Mouse (Mus musculus) neutrophil, adult 5-6 weeks (primary cell): ENCODE measurements around the gene Zfp317. TPM values are rescaled to one million over a fixed set of nuclear protein-coding genes. Genes with fewer than 3 reads are reported as not detected.
"Not testable (repeated sequence)": the region's sequence is repeated elsewhere in the genome, so short reads cannot be mapped to it uniquely, and the experiment has no call there.

Experiments used
- ATAC-seq: fragments of 151-379, 151-347 bp; 2 replicates; pipeline ENCODE4 v1.8.0; 2017; ENCODE audit warnings: mild to moderate bottlenecking, moderate TSS enrichment; ENCODE audit not compliant: insufficient number of reproducible peaks, poor library complexity, low FRiP score, severe bottlenecking; ENCODE audit errors: extremely low read depth
- total RNA-seq: library from RNA; stranded (forward); fragments of 200-1000 nt; gene quantifications from 2 replicates; pipeline ENCODE4 v1.2.3, GENCODE M21; 2017

Gene Zfp317
- 47.8 and 48.3 TPM in 2 replicates for total RNA-seq

GRCm38 (mm10) chr9:19621843-19622822 is at the start of gene Zfp317:
Zfp317 (plus strand) TSS chr9:19622102.
- peak; percentile 91 for ATAC-seq

- no peak for ATAC-seq
These were observed 39.6 kb upstream of the Zfp317 start, which contains the start of gene Olfr855 for GRCm38 (mm10) chr9:19582317-19582716. Olfr855 (plus strand) TSS chr9:19582617.

- ATAC-seq = no peak
These were observed 605 bp upstream of the Zfp317 start for GRCm38 (mm10) chr9:19621297-19621696.

DNA sequence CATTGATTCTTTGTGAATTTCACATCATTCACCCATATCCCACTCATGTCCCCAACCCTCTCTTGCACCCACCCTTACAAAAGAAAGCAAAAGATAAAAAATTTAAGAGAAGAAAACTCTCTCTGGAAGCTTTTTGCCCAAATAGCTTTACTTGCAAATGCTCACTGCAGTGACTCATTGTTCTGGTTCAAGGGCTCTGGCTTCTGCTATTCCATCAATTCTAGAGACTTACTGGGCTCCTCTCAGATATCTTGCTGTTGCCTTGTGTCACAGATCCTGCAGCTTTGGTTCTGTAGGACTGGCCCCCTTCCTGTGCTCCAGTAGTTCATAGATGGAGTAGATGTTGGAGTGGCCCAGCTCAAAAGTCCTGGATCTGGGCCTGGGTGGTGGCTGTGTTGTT is 7.7 kb downstream of the Zfp317 start:
- no peak for ATAC-seq

DNA sequence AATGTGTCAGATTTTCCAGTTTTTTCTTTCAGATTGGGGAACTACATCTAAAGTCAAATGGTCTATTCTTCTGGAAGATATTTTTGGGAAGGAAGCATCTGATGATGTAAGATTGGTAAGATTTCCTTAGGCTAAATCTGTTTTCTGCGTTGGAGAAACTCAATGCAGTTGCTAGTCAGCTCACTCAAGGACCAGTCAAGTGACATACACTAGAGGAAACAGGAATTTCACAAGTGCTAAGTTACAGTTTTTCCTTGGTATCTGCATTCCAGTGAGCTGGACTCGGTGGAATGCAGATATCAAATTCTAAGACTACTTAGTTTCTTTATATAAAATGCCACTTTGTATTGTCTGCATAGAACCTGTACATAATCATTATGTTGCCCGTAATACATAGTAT is 23.3 kb downstream of the Zfp317 start:
- no peak for ATAC-seq

- ATAC-seq = no peak
These were observed 68.4 kb downstream of the Zfp317 start for GRCm38 (mm10) chr9:19690281-19690680.

GRCm38 (mm10) chr9:19691426-19691825 is 69.5 kb downstream of the Zfp317 start:
- ATAC-seq = no peak

GRCm38 (mm10) chr9:19692430-19692829 is 70.5 kb downstream of the Zfp317 start:
- ATAC-seq = no peak

DNA sequence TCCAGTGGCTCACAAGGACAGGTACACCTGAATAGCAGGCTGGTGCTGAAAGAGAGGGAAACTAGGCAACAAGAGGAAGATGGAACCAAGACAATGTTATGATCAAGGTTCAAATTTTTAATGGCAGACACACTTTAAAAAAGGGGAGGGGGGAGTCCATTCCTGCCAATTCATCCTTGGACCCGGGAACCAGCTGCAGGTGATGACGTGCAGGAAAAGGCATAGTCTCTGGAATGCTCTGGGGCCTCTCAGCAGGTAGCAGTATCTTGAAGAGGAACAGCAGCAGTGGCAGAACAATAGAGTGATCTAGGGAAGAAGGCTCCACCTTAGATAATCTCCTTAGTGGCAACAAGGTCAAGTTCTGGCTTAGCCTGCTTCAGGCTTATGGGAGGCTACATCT is 72.4 kb downstream of the Zfp317 start:
- ATAC-seq = not testable (repeated sequence)

GRCm38 (mm10) chr9:19694898-19695379 is 73.0 kb downstream of the Zfp317 start:
- not testable (repeated sequence) for ATAC-seq

Other genes starting within 250 kb of the Zfp317 start
- gene Olfr847, start 243.4 kb upstream of the Zfp317 start, total RNA-seq = 1.9 TPM in 1 of 2 replicates, not detected in the other
- gene Olfr849, start 181.8 kb upstream of the Zfp317 start, total RNA-seq = 0.49 TPM in 1 of 2 replicates, not detected in the other
- not detected in 2 replicates for gene Olfr850, start 143.9 kb upstream of the Zfp317 start, total RNA-seq
- gene Olfr851, start 128.8 kb upstream of the Zfp317 start, total RNA-seq = not detected in 2 replicates
- gene Olfr853, start 81.0 kb upstream of the Zfp317 start, total RNA-seq = not detected in 2 replicates
- not detected in 2 replicates for gene Olfr854, start 54.7 kb upstream of the Zfp317 start, total RNA-seq
- not detected in 2 replicates for gene Olfr855, start 39.5 kb upstream of the Zfp317 start, total RNA-seq
- gene Olfr857, start 87.3 kb downstream of the Zfp317 start, total RNA-seq = not detected in 2 replicates
- not detected in 2 replicates for gene Olfr58, start 158.2 kb downstream of the Zfp317 start, total RNA-seq
- gene Olfr859, start 182.8 kb downstream of the Zfp317 start, total RNA-seq = not detected in 2 replicates
- gene Olfr860, start 227.6 kb downstream of the Zfp317 start, total RNA-seq = not detected in 2 replicates